Comparison of ENCODE assay signal across 16 mouse cellular contexts in genomic region chr9:32712383-32712910, GRCm38 (mm10).
DNase-seq lines count a peak whose midpoint lies in the region; ATAC-seq and TF ChIP-seq lines count a peak whose summit lies in the region.
"Had no signal": no experiment of that assay in that cellular context is flagged by ENCODE, and none has a peak within 500 bp of the region (broad histone marks: within the 10 kb centered on the region; RNA-seq: fewer than 3 reads in every experiment).

No protein-coding gene starts in this region.

- no peak for TF ChIP-seq POLR2A in thymus, adult 2 months (IDR thresholded peaks at IDR 0.05; ENCODE audit: control insufficient read depth, extremely low read depth, insufficient read depth, low read length, poor library complexity)
- TF ChIP-seq POLR2A in embryonic fibroblast, embryonic 13.5 days (IDR thresholded peaks at IDR 0.05; ENCODE audit: low read depth, low read length) = no peak

- H3K9me3 ChIP-seq in heart, embryonic 11.5 days (replicated peaks; ENCODE audit: control insufficient read depth, low read length) = no peaks in the 10 kb centered on the region
- H3K9me3 ChIP-seq in forebrain, embryonic 14.5 days (replicated peaks; ENCODE audit: control insufficient read depth, low read length) = no peaks in the 10 kb centered on the region
- H3K9me3 ChIP-seq: kidney, embryonic 15.5 days had no signal

- peaks cover 67% of the 10 kb centered on the region for H3K4me1 ChIP-seq in heart, embryonic 11.5 days (ENCODE audit: control insufficient read depth, insufficient read depth, low read length)
- H3K4me1 ChIP-seq in thymus, adult 2 months (replicated peaks; ENCODE audit: control insufficient read depth, insufficient read depth, low read length) = peaks cover 71% of the 10 kb centered on the region
- peaks cover 66% of the 10 kb centered on the region for H3K4me1 ChIP-seq in embryonic fibroblast, embryonic 13.5 days (ENCODE audit: control insufficient read depth, insufficient read depth, low read length)
- peaks cover 6% of the 10 kb centered on the region; the same call in 1 of the 2 replicates for H3K4me1 ChIP-seq in forebrain, embryonic 14.5 days (ENCODE audit: control insufficient read depth, insufficient read depth, low read length)

- no peak overlapping the region for H3K4me2 ChIP-seq in heart, embryonic 11.5 days
- H3K4me2 ChIP-seq in forebrain, embryonic 14.5 days (ENCODE audit: low read length) = no peak overlapping the region
- H3K4me2 ChIP-seq: kidney, embryonic 15.5 days; neural tube, embryonic 12.5 days had no signal

- TF ChIP-seq CTCF in thymus, adult 2 months (IDR thresholded peaks at IDR 0.05; ENCODE audit: borderline replicate concordance, control insufficient read depth, extremely low read depth, insufficient read depth, low read length, poor library complexity) = no peak
- no peak for TF ChIP-seq CTCF in embryonic fibroblast, embryonic 13.5 days (IDR thresholded peaks at IDR 0.05; ENCODE audit: borderline replicate concordance, insufficient read depth, low read length)

- H3K36me3 ChIP-seq in heart, embryonic 11.5 days (ENCODE audit: control insufficient read depth, insufficient read depth, low read length) = no peaks in the 10 kb centered on the region
- H3K36me3 ChIP-seq in thymus, adult 2 months (ENCODE audit: control insufficient read depth, insufficient read depth, low read length) = peaks cover 79% of the 10 kb centered on the region
- H3K36me3 ChIP-seq in forebrain, embryonic 14.5 days (ENCODE audit: control insufficient read depth, insufficient read depth, low read length) = no peaks in the 10 kb centered on the region
- H3K36me3 ChIP-seq: kidney, embryonic 15.5 days; neural tube, embryonic 12.5 days had no signal

- intact Hi-C loops in heart, postnatal 10 days (cut with DNase I) = no loop called here

- H3K27me3 ChIP-seq in heart, embryonic 11.5 days (ENCODE audit: control insufficient read depth, insufficient read depth, low read length) = no peaks in the 10 kb centered on the region
- no peaks in the 10 kb centered on the region for H3K27me3 ChIP-seq in thymus, adult 2 months (ENCODE audit: control insufficient read depth, insufficient read depth, low read length)
- H3K27me3 ChIP-seq in forebrain, embryonic 14.5 days (replicated peaks; ENCODE audit: control insufficient read depth, insufficient read depth, low read length) = no peaks in the 10 kb centered on the region
- H3K27me3 ChIP-seq: kidney, embryonic 15.5 days had no signal

- WGBS in heart, embryonic 11.5 days (ENCODE audit: insufficient replicate concordance) = 88% methylated on average over 7 of the region's 7 CpGs
- WGBS in thymus, adult 2 months = 74% methylated on average over 7 of the region's 7 CpGs
- 92% methylated on average over 7 of the region's 7 CpGs for WGBS in forebrain, embryonic 14.5 days

- H3K4me3 ChIP-seq in heart, embryonic 11.5 days (ENCODE audit: low read depth, low read length) = no peak overlapping the region
- H3K4me3 ChIP-seq in thymus, adult 2 months (ENCODE audit: control insufficient read depth, insufficient read depth, low read length) = no peak overlapping the region
- no peak overlapping the region for H3K4me3 ChIP-seq in embryonic fibroblast, embryonic 13.5 days (ENCODE audit: insufficient read depth, low read length)
- no peak overlapping the region for H3K4me3 ChIP-seq in forebrain, embryonic 14.5 days (ENCODE audit: low read depth, low read length)
- H3K4me3 ChIP-seq: kidney, embryonic 15.5 days; layer of hippocampus, adult 2 months; neural tube, embryonic 12.5 days had no signal

- ATAC-seq in heart, embryonic 11.5 days (replicated peaks; ENCODE audit: insufficient number of reproducible peaks, low FRiP score, low TSS enrichment) = no peak
- no peak for ATAC-seq in forebrain, embryonic 14.5 days
- ATAC-seq: hindbrain, embryonic 16.5 days; midbrain, embryonic 16.5 days had no signal

- no peak for DNase-seq in heart, postnatal 10 days
- no peak for DNase-seq in thymus, adult 2 months
- DNase-seq in thymus, postnatal 0 days (ENCODE audit: low spot score) = no peak
- peak; percentile 72 for DNase-seq in naive thymus-derived CD4-positive, alpha-beta T cell, adult 2 months (ENCODE audit: low read depth)
- no peak for DNase-seq in right cerebral cortex, postnatal 10 days (ENCODE audit: low spot score in 2 of 2)
- no peak for DNase-seq in forebrain, embryonic 14.5 days (ENCODE audit: low spot score)
- DNase-seq: cerebellum, adult 2 months; embryo, embryonic 11 days had no signal

- H3K27ac ChIP-seq in heart, embryonic 11.5 days (ENCODE audit: low read depth, low read length) = 0 out of 2 replicates have a peak overlapping the region, but pooled peaks have one; percentile 12
- peak overlapping the region; percentile 75 for H3K27ac ChIP-seq in thymus, adult 2 months (ENCODE audit: control insufficient read depth, insufficient read depth, low read length)
- H3K27ac ChIP-seq in embryonic fibroblast, embryonic 13.5 days (ENCODE audit: insufficient read depth, low read length) = peak overlapping the region; percentile 88
- no peak overlapping the region for H3K27ac ChIP-seq in forebrain, embryonic 14.5 days (ENCODE audit: low read depth, low read length)
- H3K27ac ChIP-seq: kidney, embryonic 15.5 days; layer of hippocampus, adult 2 months; liver, embryonic 14.5 days; neural tube, embryonic 12.5 days had no signal

- no peak overlapping the region for H3K9ac ChIP-seq in heart, embryonic 11.5 days (ENCODE audit: low read depth, low read length)
- no peak overlapping the region for H3K9ac ChIP-seq in forebrain, embryonic 14.5 days (ENCODE audit: low read length)
- H3K9ac ChIP-seq: kidney, embryonic 15.5 days; liver, embryonic 14.5 days; neural tube, embryonic 12.5 days had no signal
